Mouse (Mus musculus) liver, adult 2 months (tissue): ENCODE results near the gene Clec16a.

Experiments
- CTCF ChIP-seq: fragments of 200-500 bp; IDR thresholded peaks from 2 replicates; pipeline ENCODE4 v1.5.1; 2011; ENCODE audit warnings: low read depth, low read length, control low read depth
- POLR2A ChIP-seq: fragments of 200-500 bp; IDR thresholded peaks from 2 replicates; pipeline ENCODE4 v1.6.1; 2011; ENCODE audit warnings: low read length, control low read depth; ENCODE audit not compliant: insufficient read depth; ENCODE audit errors: extremely low read depth

DNA sequence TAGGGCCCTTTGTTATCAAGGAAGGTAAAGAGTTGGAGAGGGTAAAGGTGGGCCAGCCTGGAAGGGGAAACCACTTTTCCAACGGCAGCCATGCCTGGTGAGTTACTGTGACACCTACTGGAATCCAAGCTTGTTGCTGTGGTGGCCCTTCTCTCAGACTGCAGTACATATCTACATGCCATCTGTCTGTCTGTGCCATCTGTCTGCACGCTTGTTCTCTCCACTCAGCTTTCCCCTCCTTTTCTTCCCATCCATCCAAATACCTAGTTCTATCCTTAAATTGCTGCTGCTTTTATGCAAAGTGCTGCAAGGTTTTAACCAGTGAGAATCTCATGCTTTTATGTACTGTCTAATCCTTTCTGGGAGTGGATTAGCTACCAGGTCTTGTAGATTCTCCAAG is 4.5 kb downstream of the Clec16a start:
- TF ChIP-seq POLR2A (no peak), CTCF (no peak)
